ENCODE assay signal across 8 mouse cellular contexts in genomic region chr10:78395819-78396624, GRCm38 (mm10). TPM values are rescaled to one million over a fixed set of nuclear protein-coding genes. Genes with fewer than 3 reads are reported as not detected.
DNase-seq lines count a peak whose midpoint lies in the region; ATAC-seq lines count a peak whose summit lies in the region.

No protein-coding gene starts in this region.

- H3K9me3 ChIP-seq in hindbrain, embryonic 16.5 days (ENCODE audit: control insufficient read depth, low read length) = no peaks in the 10 kb centered on the region
- peaks cover 5% of the 10 kb centered on the region; the same call in 1 of the 2 replicates for H3K9me3 ChIP-seq in megakaryocyte, embryonic 14.5 days

- peak overlapping the region; percentile 33 for H3K9ac ChIP-seq in hindbrain, embryonic 16.5 days (ENCODE audit: low read depth, low read length)

- peak overlapping the region; percentile 2; the same call in 1 of the 2 replicates for H3K4me3 ChIP-seq in hindbrain, embryonic 16.5 days (ENCODE audit: low read length)
- H3K4me3 ChIP-seq in megakaryocyte, embryonic 14.5 days (replicated peaks) = peak overlapping the region; percentile 15

- 3% methylated on average over 17 of the region's 17 CpGs for WGBS in hindbrain, embryonic 16.5 days

- H3K4me1 ChIP-seq in hindbrain, embryonic 16.5 days (ENCODE audit: control insufficient read depth, insufficient read depth, low read depth, low read length) = peaks cover 14% of the 10 kb centered on the region
- H3K4me1 ChIP-seq in megakaryocyte, embryonic 14.5 days = peaks cover 47% of the 10 kb centered on the region

- H3K36me3 ChIP-seq in hindbrain, embryonic 16.5 days (ENCODE audit: control insufficient read depth, insufficient read depth, low read length) = peaks cover 2% of the 10 kb centered on the region; the same call in 1 of the 2 replicates
- peaks cover 31% of the 10 kb centered on the region for H3K36me3 ChIP-seq in megakaryocyte, embryonic 14.5 days (replicated peaks; ENCODE audit: low read length)

- H3K27ac ChIP-seq in hindbrain, embryonic 16.5 days (ENCODE audit: low read depth, low read length) = peak overlapping the region; percentile 59

- DNase-seq in R1 (ENCODE audit: low read depth, low spot score) = peak; percentile 99
- DNase-seq in cerebellum, adult 9-11 months = peak; percentile 90
- peak; percentile 94 to 100 for DNase-seq in frontal cortex, adult 2 months (ENCODE audit: extremely low spot score in 1 of 2, low spot score in 1 of 2)
- DNase-seq in layer of hippocampus, postnatal 36 days = peak; percentile 91 to 93
- DNase-seq in right cerebral cortex, adult 2 months (ENCODE audit: low spot score in 2 of 2) = peak; percentile 99 to 100
- DNase-seq in urinary bladder, postnatal 10 days (ENCODE audit: low spot score) = peak; percentile 80

- peaks cover 9% of the 10 kb centered on the region for H3K27me3 ChIP-seq in hindbrain, embryonic 16.5 days (replicated peaks; ENCODE audit: control insufficient read depth, insufficient read depth, low read length)
- peaks cover 2% of the 10 kb centered on the region for H3K27me3 ChIP-seq in megakaryocyte, embryonic 14.5 days (replicated peaks)

- peak overlapping the region; percentile 48 for H3K4me2 ChIP-seq in hindbrain, embryonic 16.5 days (ENCODE audit: low read length)

- ATAC-seq in hindbrain, embryonic 16.5 days = peak; percentile 91

RNA-seq across cellular contexts. Expression of gene Rrp1, which starts 16.8 kb away (rescaled TPM):
- polyA plus RNA-seq in frontal cortex, adult 2 months (2012; rRNA removed) = 699 and 728 TPM in 2 replicates
- polyA plus RNA-seq in hindbrain, embryonic 16.5 days (2015; fragmentation: Nextera tagmentation; extraction: Ambion mirVana) = 422 and 440 TPM in 2 replicates
- 100 to 1,000 TPM; 337 to 355 TPM for total RNA-seq in layer of hippocampus, postnatal 36 days (2021)
- polyA plus RNA-seq in megakaryocyte, embryonic 14.5 days (2012; ENCODE audit: insufficient read depth, low replicate concordance) = 67.0 and 210 TPM in 2 replicates

RNA-seq across cellular contexts. Expression of gene Cstb, which starts 29.4 kb away (rescaled TPM):
- polyA plus RNA-seq in frontal cortex, adult 2 months (2012; rRNA removed) = 69.5 and 75.2 TPM in 2 replicates
- 86.1 and 102 TPM in 2 replicates for polyA plus RNA-seq in hindbrain, embryonic 16.5 days (2015; fragmentation: Nextera tagmentation; extraction: Ambion mirVana)
- total RNA-seq in layer of hippocampus, postnatal 36 days (2021) = 10 to 100 TPM; 33.5 to 35.0 TPM
- 8.0 and 101 TPM in 2 replicates for polyA plus RNA-seq in megakaryocyte, embryonic 14.5 days (2012; ENCODE audit: insufficient read depth, low replicate concordance)

RNA-seq across cellular contexts. Expression of gene Agpat3, which starts 43.7 kb away (rescaled TPM):
- polyA plus RNA-seq in frontal cortex, adult 2 months (2012; rRNA removed) = 218 and 220 TPM in 2 replicates
- 44.0 and 70.1 TPM in 2 replicates for polyA plus RNA-seq in hindbrain, embryonic 16.5 days (2015; fragmentation: Nextera tagmentation; extraction: Ambion mirVana)
- total RNA-seq in layer of hippocampus, postnatal 36 days (2021) = 100 to 1,000 TPM; 207 to 225 TPM
- polyA plus RNA-seq in megakaryocyte, embryonic 14.5 days (2012; ENCODE audit: insufficient read depth, low replicate concordance) = 205 and 237 TPM in 2 replicates

Comparison
In these comparisons a context has a peak if more than half of its experiments do, and no peak if none do; other contexts are left out.
1. Peak in every context shown above with its lines: DNase-seq, ATAC-seq, H3K4me3 ChIP-seq and H3K27ac ChIP-seq.